Mouse (Mus musculus) embryonic facial prominence, embryonic 15.5 days (tissue): ENCODE results near the gene Mfsd14a. TPM values are rescaled to one million over a fixed set of nuclear protein-coding genes. Genes with fewer than 3 reads are reported as not detected.

Source experiments
- ATAC-seq: fragments of 200-750 bp; cut with Nextera tagmentation; 2 replicates; pipeline ENCODE4 v1.8.0; 2017; ENCODE audit warnings: low read depth, moderate TSS enrichment; ENCODE audit not compliant: insufficient number of reproducible peaks, low FRiP score, low TSS enrichment
- H3K27ac ChIP-seq: fragments of 300-500 bp; sonication (generic); replicated peaks from 2 replicates; pipeline ENCODE4 v1.5.1; 2015; ENCODE audit warnings: mild to moderate bottlenecking, inconsistent platforms
- H3K27me3 ChIP-seq: fragments of 300-500 bp; sonication (generic); 2 replicates; pipeline ENCODE4 v1.6.1; 2015; ENCODE audit warnings: inconsistent platforms
- H3K36me3 ChIP-seq: fragments of 300-500 bp; sonication (generic); 2 replicates; pipeline ENCODE4 v1.6.1; 2015; ENCODE audit warnings: mild to moderate bottlenecking, inconsistent platforms
- H3K4me1 ChIP-seq: fragments of 300-500 bp; sonication (generic); 2 replicates; pipeline ENCODE4 v1.6.1; 2015; ENCODE audit warnings: inconsistent platforms
- H3K4me2 ChIP-seq: fragments of 300-500 bp; sonication (generic); replicated peaks from 2 replicates; pipeline ENCODE4 v1.6.1; 2015; ENCODE audit warnings: mild to moderate bottlenecking, inconsistent platforms
- H3K4me3 ChIP-seq: fragments of 300-500 bp; sonication (generic); replicated peaks from 2 replicates; pipeline ENCODE4 v1.5.1; 2015; ENCODE audit warnings: mild to moderate bottlenecking, inconsistent platforms
- H3K9ac ChIP-seq: fragments of 300-500 bp; sonication (generic); 2 replicates; pipeline ENCODE4 v1.6.1; 2015; ENCODE audit warnings: inconsistent platforms
- H3K9me3 ChIP-seq: fragments of 300-500 bp; sonication (generic); replicated peaks from 2 replicates; pipeline ENCODE4 v1.6.1; 2016; ENCODE audit warnings: inconsistent platforms
- WGBS: fragments of 180-500 bp; shearing (Covaris S2); methylation state at CpG from one replicate; pipeline ENCODE4 v1.1.7; 2015; 5-methylcytosine and 5-hydroxymethylcytosine counted together
- polyA plus RNA-seq: library from polyadenylated mRNA; unstranded; fragments of >200 nt; fragmentation: Nextera tagmentation; extraction: Ambion mirVana; gene quantifications from 2 replicates; pipeline ENCODE4 v1.2.1, GENCODE M21; 2015

Mfsd14a gene
- polyA plus RNA-seq = 78.3 and 79.9 TPM in 2 replicates

GRCm38 (mm10) chr3:116662463-116662863 lies at the start of gene Mfsd14a:
Gene Mfsd14a, minus strand, starts transcription at chr3:116662677.
- Histone ChIP-seq H3K9me3 (no peaks in the 10 kb centered on the region), H3K9ac (peak within 1 kb of the TSS; percentile 97), H3K36me3 (no peaks in the 10 kb centered on the region), H3K4me3 (peak within 1 kb of the TSS; percentile 94), H3K27me3 (no peaks in the 10 kb centered on the region), H3K27ac (peak within 1 kb of the TSS; percentile 95), H3K4me2 (peak within 1 kb of the TSS; percentile 63), H3K4me1 (peaks cover 29% of the 10 kb centered on the region)
- WGBS = under 1% methylated on average over 38 of the region's 39 CpGs
- ATAC-seq = peak; percentile 100

GRCm38 (mm10) chr3:116711624-116712435 lies 49.4 kb upstream of the Mfsd14a start:
- peak overlapping the region; percentile 91 for H3K9ac ChIP-seq
- H3K27me3 ChIP-seq = no peaks in the 10 kb centered on the region
- H3K27ac ChIP-seq = peak overlapping the region; percentile 78
- H3K4me1 ChIP-seq = peaks cover 10% of the 10 kb centered on the region
- H3K9me3 ChIP-seq = no peaks in the 10 kb centered on the region
- ATAC-seq = peak; percentile 79
- H3K4me2 ChIP-seq = peak overlapping the region; percentile 73
- H3K36me3 ChIP-seq = no peaks in the 10 kb centered on the region
- under 1% methylated on average over 85 of the region's 85 CpGs for WGBS
- peak overlapping the region; percentile 97 for H3K4me3 ChIP-seq

- Histone ChIP-seq H3K4me2 (peak overlapping the region; percentile 73), H3K4me1 (peaks cover 10% of the 10 kb centered on the region), H3K9ac (no peak overlapping the region), H3K27me3 (no peaks in the 10 kb centered on the region), H3K9me3 (no peaks in the 10 kb centered on the region), H3K36me3 (no peaks in the 10 kb centered on the region), H3K27ac (no peak overlapping the region), H3K4me3 (peak overlapping the region; percentile 97)
- no peak for ATAC-seq
- WGBS = 46% methylated on average over 9 of the region's 9 CpGs
Measured at GRCm38 (mm10) chr3:116710941-116711340, 48.5 kb upstream of the Mfsd14a start.

- Histone ChIP-seq H3K4me3 (no peak overlapping the region), H3K27ac (no peak overlapping the region), H3K36me3 (no peaks in the 10 kb centered on the region), H3K9me3 (no peaks in the 10 kb centered on the region), H3K4me2 (no peak overlapping the region), H3K9ac (no peak overlapping the region), H3K27me3 (no peaks in the 10 kb centered on the region), H3K4me1 (peaks cover under 1% of the 10 kb centered on the region; the same call in 1 of the 2 replicates)
- no peak for ATAC-seq
- WGBS = 86% methylated on average over 1 of the region's 1 CpGs
Measured at GRCm38 (mm10) chr3:116705637-116706204, 43.2 kb upstream of the Mfsd14a start.

GRCm38 (mm10) chr3:116703835-116704234 lies 41.4 kb upstream of the Mfsd14a start:
- Histone ChIP-seq H3K4me1 (no peaks in the 10 kb centered on the region), H3K4me2 (no peak overlapping the region), H3K9me3 (no peaks in the 10 kb centered on the region), H3K27me3 (no peaks in the 10 kb centered on the region), H3K4me3 (no peak overlapping the region), H3K9ac (no peak overlapping the region), H3K27ac (no peak overlapping the region), H3K36me3 (no peaks in the 10 kb centered on the region)
- WGBS = 91% methylated on average over 5 of the region's 5 CpGs
- ATAC-seq = no peak

GRCm38 (mm10) chr3:116702647-116703272 lies 40.3 kb upstream of the Mfsd14a start:
- no peak overlapping the region for H3K4me2 ChIP-seq
- H3K27ac ChIP-seq = no peak overlapping the region
- H3K27me3 ChIP-seq = no peaks in the 10 kb centered on the region
- no peak overlapping the region for H3K9ac ChIP-seq
- 98% methylated on average over 1 of the region's 1 CpGs for WGBS
- no peaks in the 10 kb centered on the region for H3K36me3 ChIP-seq
- no peaks in the 10 kb centered on the region for H3K9me3 ChIP-seq
- H3K4me3 ChIP-seq = no peak overlapping the region
- no peak for ATAC-seq
- H3K4me1 ChIP-seq = no peaks in the 10 kb centered on the region

- WGBS = 86% methylated on average over 4 of the region's 4 CpGs
Measured at GRCm38 (mm10) chr3:116701601-116702000, 39.1 kb upstream of the Mfsd14a start.

GRCm38 (mm10) chr3:116698786-116699185 lies 36.3 kb upstream of the Mfsd14a start:
- Histone ChIP-seq H3K9ac (no peak overlapping the region), H3K9me3 (no peaks in the 10 kb centered on the region)
- WGBS = 64% methylated on average over 2 of the region's 2 CpGs

More at GRCm38 (mm10) chr3:116701601-116702000, 39.1 kb upstream of the Mfsd14a start:
- Histone ChIP-seq H3K9me3 (no peaks in the 10 kb centered on the region), H3K27ac (no peak overlapping the region), H3K9ac (no peak overlapping the region), H3K4me3 (no peak overlapping the region), H3K4me2 (no peak overlapping the region), H3K36me3 (no peaks in the 10 kb centered on the region), H3K27me3 (no peaks in the 10 kb centered on the region), H3K4me1 (no peaks in the 10 kb centered on the region)
- no peak for ATAC-seq

GRCm38 (mm10) chr3:116695666-116695985 lies 33.1 kb upstream of the Mfsd14a start:
- Histone ChIP-seq H3K4me2 (no peak overlapping the region), H3K4me1 (no peaks in the 10 kb centered on the region), H3K9me3 (no peaks in the 10 kb centered on the region), H3K27ac (no peak overlapping the region), H3K4me3 (no peak overlapping the region), H3K36me3 (0 out of 2 replicates have a peak, but pooled peaks cover 6% of the 10 kb centered on the region), H3K9ac (no peak overlapping the region), H3K27me3 (no peaks in the 10 kb centered on the region)
- no peak for ATAC-seq
- WGBS = 85% methylated on average over 2 of the region's 2 CpGs

More at GRCm38 (mm10) chr3:116698786-116699185, 36.3 kb upstream of the Mfsd14a start:
- no peak overlapping the region for H3K4me3 ChIP-seq
- no peaks in the 10 kb centered on the region for H3K27me3 ChIP-seq
- ATAC-seq = no peak
- H3K36me3 ChIP-seq = no peaks in the 10 kb centered on the region
- H3K27ac ChIP-seq = no peak overlapping the region
- no peak overlapping the region for H3K4me2 ChIP-seq
- no peaks in the 10 kb centered on the region for H3K4me1 ChIP-seq

- ATAC-seq = no peak
- WGBS = 87% methylated on average over 8 of the region's 8 CpGs
- no peak overlapping the region for H3K27ac ChIP-seq
Measured at GRCm38 (mm10) chr3:116694955-116695665, 32.6 kb upstream of the Mfsd14a start.

GRCm38 (mm10) chr3:116694312-116694711 lies 31.8 kb upstream of the Mfsd14a start:
- no peak overlapping the region for H3K9ac ChIP-seq
- H3K4me1 ChIP-seq = no peaks in the 10 kb centered on the region
- no peaks in the 10 kb centered on the region for H3K9me3 ChIP-seq
- no peaks in the 10 kb centered on the region for H3K27me3 ChIP-seq
- 89% methylated on average over 3 of the region's 3 CpGs for WGBS
- no peak overlapping the region for H3K4me2 ChIP-seq
- no peak for ATAC-seq
- H3K4me3 ChIP-seq = no peak overlapping the region
- no peak overlapping the region for H3K27ac ChIP-seq
- 0 out of 2 replicates have a peak, but pooled peaks cover 6% of the 10 kb centered on the region for H3K36me3 ChIP-seq

More at GRCm38 (mm10) chr3:116694955-116695665, 32.6 kb upstream of the Mfsd14a start:
- Histone ChIP-seq H3K4me3 (no peak overlapping the region), H3K27me3 (no peaks in the 10 kb centered on the region), H3K9me3 (no peaks in the 10 kb centered on the region), H3K4me2 (no peak overlapping the region), H3K4me1 (no peaks in the 10 kb centered on the region), H3K9ac (no peak overlapping the region), H3K36me3 (0 out of 2 replicates have a peak, but pooled peaks cover 6% of the 10 kb centered on the region)
